Mouse (Mus musculus) lung, postnatal 25 days (tissue): ENCODE results near the gene Irs2.
A peak's percentile ranks its signal among the peaks of the same experiment; 100 is the strongest.

ENCODE experiments used
- DNase-seq: peaks from one replicate; pipeline ENCODE4 v3.0.0; 2022; ENCODE audit warnings: low spot score

The Irs2 gene

DNA sequence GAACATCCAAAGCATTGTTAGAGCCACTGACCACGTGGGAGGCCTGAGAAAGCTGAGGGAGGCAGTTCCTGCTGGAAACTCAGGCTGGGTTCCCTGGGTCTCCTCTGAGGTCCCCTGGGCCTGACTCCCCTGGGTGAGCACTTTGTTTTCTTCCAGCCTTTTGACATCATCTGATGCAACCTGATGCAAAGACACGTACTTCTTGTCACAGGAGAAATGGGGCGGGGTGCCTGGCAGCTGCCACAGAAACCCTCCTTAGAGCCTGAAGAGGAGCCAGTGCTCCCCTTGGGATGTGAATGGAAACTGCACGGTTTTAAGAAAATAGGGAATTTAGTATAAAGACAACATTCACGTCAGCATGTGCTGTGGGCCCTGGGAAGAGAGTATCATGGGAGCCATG is 55.6 kb downstream of the Irs2 start:
- no peak for DNase-seq

DNA sequence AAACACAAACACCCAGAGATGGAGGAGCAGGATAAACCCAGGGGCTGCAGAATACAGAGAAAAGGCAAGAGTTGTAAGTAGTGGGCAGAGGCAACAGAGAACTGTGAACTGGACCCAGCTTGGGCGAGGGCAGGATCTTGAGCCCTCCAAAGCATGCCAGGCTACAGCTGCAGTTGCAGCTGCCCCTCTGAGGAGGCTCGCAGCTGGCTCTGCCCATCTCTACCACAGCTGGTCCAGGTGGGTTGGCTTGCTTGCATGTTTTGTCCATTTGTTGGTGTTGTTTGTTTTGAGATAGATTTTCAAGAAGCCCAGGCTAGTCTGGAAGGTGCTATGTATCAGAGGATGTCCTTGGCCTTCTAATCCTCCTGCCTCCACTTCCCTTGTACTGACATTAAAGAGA is 56.0 kb downstream of the Irs2 start:
- DNase-seq, result no peak

- no peak for DNase-seq
Observed at GRCm38 (mm10) chr8:10951567-10951966, 56.7 kb downstream of the Irs2 start.

- DNase-seq, result peak; percentile 98
Observed at GRCm38 (mm10) chr8:10945939-10946740, 62.1 kb downstream of the Irs2 start.

DNA sequence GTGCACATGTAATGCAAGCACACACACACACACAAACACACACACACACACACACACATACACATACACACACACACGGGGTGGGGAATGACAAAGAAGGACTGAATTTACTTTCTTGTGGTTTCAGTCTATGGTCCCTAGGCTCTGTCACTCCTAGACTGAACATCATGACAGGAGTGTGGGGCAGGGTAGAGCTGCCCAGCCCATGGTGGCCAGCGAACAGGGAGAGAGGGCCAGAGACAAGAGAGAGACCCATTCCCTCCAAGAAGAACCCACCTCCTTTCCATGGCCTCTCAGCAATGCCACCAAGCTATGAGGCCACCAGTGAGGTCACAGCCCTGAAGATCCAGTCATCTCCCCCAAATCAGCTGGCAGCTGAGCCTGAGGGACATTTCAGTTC is 62.8 kb downstream of the Irs2 start:
- no peak for DNase-seq

GRCm38 (mm10) chr8:10943314-10944060 is 64.8 kb downstream of the Irs2 start:
- no peak for DNase-seq

- DNase-seq, result no peak
Observed at GRCm38 (mm10) chr8:10939883-10940282, 68.4 kb downstream of the Irs2 start.

DNA sequence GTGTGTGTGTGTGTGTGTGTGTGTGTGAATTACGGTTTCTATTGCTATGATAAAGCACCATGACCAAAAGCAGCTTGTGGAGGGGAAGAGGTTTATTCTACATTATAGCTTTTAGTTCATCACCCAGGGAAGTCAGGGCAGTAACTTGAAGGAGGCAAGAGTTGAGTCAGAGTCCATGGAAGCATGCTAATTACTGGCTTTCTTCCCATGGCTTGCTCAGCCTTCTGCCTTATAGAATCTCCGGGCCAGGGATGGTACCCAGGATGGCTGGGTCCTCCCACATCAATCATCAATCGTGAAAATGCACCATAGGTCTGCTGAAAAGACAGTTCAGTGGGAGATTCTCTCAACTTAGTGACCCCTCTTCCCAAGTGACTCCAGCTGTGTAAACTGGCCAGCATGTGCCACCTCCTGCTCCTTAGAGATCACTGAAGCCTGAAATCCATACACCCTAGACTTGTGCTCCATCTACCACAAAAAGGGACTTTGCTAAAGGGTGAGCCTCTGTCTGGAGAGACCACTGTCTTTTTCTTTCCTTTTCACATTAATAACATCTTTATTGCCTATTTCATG is 69.0 kb downstream of the Irs2 start:
- DNase-seq, result no peak

DNA sequence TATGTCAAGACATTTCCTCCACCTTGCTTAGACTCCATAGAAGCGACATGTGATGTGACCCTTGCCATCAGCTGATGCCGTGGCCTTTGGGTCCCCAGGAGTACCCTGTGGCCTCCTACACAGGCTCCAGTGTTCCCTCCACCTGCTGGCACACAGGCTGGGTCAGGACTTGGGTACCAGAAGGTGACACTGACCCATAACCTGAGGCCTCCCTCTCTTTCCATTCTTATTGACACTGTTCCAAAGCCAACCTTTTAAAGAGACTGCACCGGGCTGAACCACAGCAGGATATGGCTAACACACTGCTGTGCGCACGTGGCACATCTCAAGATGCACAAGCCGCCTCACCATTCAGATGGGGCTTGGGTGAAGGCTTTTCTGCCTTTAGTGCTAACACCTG is 70.0 kb downstream of the Irs2 start:
- DNase-seq, result no peak

DNA sequence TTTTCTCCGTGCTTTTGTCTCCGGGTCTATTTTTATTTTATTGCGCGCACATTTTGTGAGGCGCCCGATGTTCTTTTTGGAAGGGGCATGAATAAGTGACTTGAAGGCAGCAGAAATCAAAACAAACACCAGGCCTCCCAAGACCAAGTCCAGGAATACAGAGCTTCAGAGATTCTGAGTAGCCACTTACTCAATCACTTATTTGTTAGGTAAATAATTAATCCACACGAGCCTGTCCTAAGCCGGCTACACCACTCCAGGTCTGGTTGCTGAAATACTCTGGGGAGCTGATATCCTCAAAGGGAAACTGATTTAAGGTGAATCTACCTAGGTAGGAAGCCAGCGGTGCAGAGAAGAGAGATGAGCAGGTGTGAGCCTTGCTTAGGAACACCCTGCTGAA is 71.6 kb downstream of the Irs2 start:
- peak; percentile 45 for DNase-seq

- DNase-seq, result peak; percentile 41
Observed at GRCm38 (mm10) chr8:10935231-10935630, 73.0 kb downstream of the Irs2 start.
